Comparison of ENCODE assay signal across 26 mouse cellular contexts in genomic region chr10:111736026-111736425, GRCm38 (mm10).
A peak's percentile ranks its signal among the peaks of the same experiment; 100 is the strongest.
DNase-seq lines count a peak whose midpoint lies in the region; ATAC-seq lines count a peak whose summit lies in the region.
"Had no signal": no experiment of that assay in that cellular context is flagged by ENCODE, and none has a peak within 500 bp of the region (broad histone marks: within the 10 kb centered on the region; RNA-seq: fewer than 3 reads in every experiment).

No protein-coding gene starts in this region.

- no peaks in the 10 kb centered on the region for H3K27me3 ChIP-seq in embryonic facial prominence, embryonic 11.5 days (ENCODE audit: control insufficient read depth, insufficient read depth, low read length)
- H3K27me3 ChIP-seq in embryonic facial prominence, embryonic 10.5 days (replicated peaks; ENCODE audit: low read depth, poor library complexity, severe bottlenecking), result no peaks in the 10 kb centered on the region
- H3K27me3 ChIP-seq: CH12.LX; embryonic facial prominence, embryonic 12.5 days; embryonic facial prominence, embryonic 15.5 days; forebrain, embryonic 12.5 days had no signal

- H3K9ac ChIP-seq in embryonic facial prominence, embryonic 11.5 days (replicated peaks; ENCODE audit: low read length), result no peak overlapping the region
- H3K9ac ChIP-seq: embryonic facial prominence, embryonic 12.5 days; embryonic facial prominence, embryonic 15.5 days; forebrain, embryonic 12.5 days had no signal

- H3K36me3 ChIP-seq in embryonic facial prominence, embryonic 11.5 days (replicated peaks; ENCODE audit: control insufficient read depth, insufficient read depth, low read depth, low read length), result no peaks in the 10 kb centered on the region
- H3K36me3 ChIP-seq in embryonic facial prominence, embryonic 10.5 days (replicated peaks), result no peaks in the 10 kb centered on the region
- H3K36me3 ChIP-seq: embryonic facial prominence, embryonic 12.5 days; embryonic facial prominence, embryonic 15.5 days; forebrain, embryonic 10.5 days; forebrain, embryonic 12.5 days; G1E had no signal

- H3K4me3 ChIP-seq in embryonic facial prominence, embryonic 11.5 days (ENCODE audit: low read depth, low read length), result no peak overlapping the region
- no peak overlapping the region for H3K4me3 ChIP-seq in embryonic facial prominence, embryonic 10.5 days
- H3K4me3 ChIP-seq: embryonic facial prominence, embryonic 12.5 days; embryonic facial prominence, embryonic 15.5 days; erythroblast, embryonic 14.5 days; forebrain, embryonic 10.5 days; forebrain, embryonic 12.5 days had no signal

- no peaks in the 10 kb centered on the region for H3K9me3 ChIP-seq in embryonic facial prominence, embryonic 11.5 days (replicated peaks; ENCODE audit: control insufficient read depth, low read length)
- no peaks in the 10 kb centered on the region for H3K9me3 ChIP-seq in embryonic facial prominence, embryonic 10.5 days
- H3K9me3 ChIP-seq: embryonic facial prominence, embryonic 12.5 days; embryonic facial prominence, embryonic 15.5 days; forebrain, embryonic 10.5 days; forebrain, embryonic 12.5 days; G1E had no signal

- H3K4me2 ChIP-seq in embryonic facial prominence, embryonic 11.5 days (ENCODE audit: low read depth, low read length), result no peak overlapping the region
- H3K4me2 ChIP-seq: embryonic facial prominence, embryonic 12.5 days; embryonic facial prominence, embryonic 15.5 days; forebrain, embryonic 12.5 days had no signal

- ATAC-seq in embryonic facial prominence, embryonic 11.5 days (replicated peaks; ENCODE audit: insufficient number of reproducible peaks, low FRiP score, low TSS enrichment, low read depth), result no peak
- ATAC-seq: CD4-positive, CD25-positive, alpha-beta regulatory T cell, adult 4 months; forebrain, embryonic 14.5 days; forebrain, embryonic 16.5 days had no signal

- no peak overlapping the region for H3K27ac ChIP-seq in embryonic facial prominence, embryonic 11.5 days (replicated peaks; ENCODE audit: low read depth, low read length)
- no peak overlapping the region for H3K27ac ChIP-seq in embryonic facial prominence, embryonic 10.5 days (replicated peaks)
- H3K27ac ChIP-seq: embryonic facial prominence, embryonic 12.5 days; embryonic facial prominence, embryonic 15.5 days; forebrain, embryonic 10.5 days; forebrain, embryonic 12.5 days had no signal

- DNase-seq in embryo, embryonic 10.5 days (ENCODE audit: low spot score), result peak; percentile 40
- no peak for DNase-seq in embryo, embryonic 10 days (ENCODE audit: low spot score)
- peak; percentile 50 for DNase-seq in embryonic facial prominence, embryonic 11.5 days (ENCODE audit: low spot score)
- DNase-seq in embryonic facial prominence, embryonic 10.5 days (ENCODE audit: low spot score), result no peak
- peak; percentile 18 for DNase-seq in NIH3T3 (ENCODE audit: low read depth)
- DNase-seq in forelimb bud, embryonic 11.5 days (ENCODE audit: low read depth, low spot score), result peak; percentile 8
- DNase-seq in thymus, adult 18-20 months, result no peak
- DNase-seq: adrenal gland, adult 2 months; adrenal gland, postnatal 10 days; adrenal gland, postnatal 25 days; B cell, adult 2 months; cerebellum, adult 11 months; cerebellum, adult 18-20 months; cerebellum, adult 8-10 months; cerebellum, adult 9-11 months; cerebellum, postnatal 25 days had no signal

- no peaks in the 10 kb centered on the region for H3K4me1 ChIP-seq in embryonic facial prominence, embryonic 11.5 days (ENCODE audit: control insufficient read depth, insufficient read depth, low read length)
- peaks cover 25% of the 10 kb centered on the region for H3K4me1 ChIP-seq in embryonic facial prominence, embryonic 10.5 days
- H3K4me1 ChIP-seq: embryonic facial prominence, embryonic 15.5 days had no signal

- 45% methylated on average over 3 of the region's 3 CpGs for WGBS in embryonic facial prominence, embryonic 11.5 days
- WGBS in embryonic facial prominence, embryonic 10.5 days, result 49% methylated on average over 3 of the region's 3 CpGs

Comparison
In these comparisons a context has a peak if more than half of its experiments do, and no peak if none do; other contexts are left out.
1. DNase-seq: peak in embryo, embryonic 10.5 days (single experiment), embryonic facial prominence, embryonic 11.5 days (single experiment), NIH3T3 (single experiment) and forelimb bud, embryonic 11.5 days (single experiment); none in embryo, embryonic 10 days (single experiment), embryonic facial prominence, embryonic 10.5 days (single experiment) and thymus, adult 18-20 months (0 of 2).